Mouse (Mus musculus) activated CD4-positive, CD25-positive, alpha-beta regulatory T cell, adult 4 months (primary cell): ENCODE results near the gene Atp8a1. TPM values are rescaled to one million over a fixed set of nuclear protein-coding genes. Genes with fewer than 3 reads are reported as not detected.

ENCODE experiments used
- ATAC-seq: one replicate; pipeline ENCODE4 v1.8.0; 2017
- polyA plus RNA-seq, 2 experiments: library from polyadenylated mRNA; unstranded; fragments of 100-300 nt; shearing (Covaris generic); gene quantifications; one replicate each; pipeline ENCODE4 v1.2.1; 2017

Atp8a1 gene
- polyA plus RNA-seq, 2 experiments from 2014 or later, result 7.2 to 9.1 TPM

GRCm38 (mm10) chr5:67670158-67670557 is 177.1 kb downstream of the Atp8a1 start:
- ATAC-seq, result no peak

GRCm38 (mm10) chr5:67669436-67669896 is 177.8 kb downstream of the Atp8a1 start:
- no peak for ATAC-seq

- ATAC-seq, result no peak
These were observed 184.5 kb downstream of the Atp8a1 start for GRCm38 (mm10) chr5:67662715-67663114.

- ATAC-seq, result no peak
These were observed 187.4 kb downstream of the Atp8a1 start for GRCm38 (mm10) chr5:67659864-67660263.

- no peak for ATAC-seq
These were observed 190.4 kb downstream of the Atp8a1 start for GRCm38 (mm10) chr5:67656821-67657259.

- no peak for ATAC-seq
These were observed 191.3 kb downstream of the Atp8a1 start for GRCm38 (mm10) chr5:67655696-67656519.

- no peak for ATAC-seq
These were observed 192.7 kb downstream of the Atp8a1 start for GRCm38 (mm10) chr5:67654572-67654971.

GRCm38 (mm10) chr5:67653543-67653942 is 193.7 kb downstream of the Atp8a1 start:
- ATAC-seq, result no peak

- ATAC-seq, result no peak
These were observed 194.8 kb downstream of the Atp8a1 start for GRCm38 (mm10) chr5:67652468-67652867.

- no peak for ATAC-seq
These were observed 197.2 kb downstream of the Atp8a1 start for GRCm38 (mm10) chr5:67650021-67650420.

- no peak for ATAC-seq
These were observed 198.1 kb downstream of the Atp8a1 start for GRCm38 (mm10) chr5:67649156-67649555.

- no peak for ATAC-seq
These were observed 199.7 kb downstream of the Atp8a1 start for GRCm38 (mm10) chr5:67647568-67647967.

- no peak for ATAC-seq
These were observed 200.3 kb downstream of the Atp8a1 start for GRCm38 (mm10) chr5:67646756-67647529.

- no peak for ATAC-seq
These were observed 203.5 kb downstream of the Atp8a1 start for GRCm38 (mm10) chr5:67643537-67644255.

- no peak for ATAC-seq
These were observed 205.7 kb downstream of the Atp8a1 start for GRCm38 (mm10) chr5:67641406-67642120.

GRCm38 (mm10) chr5:67640596-67641312 is 206.5 kb downstream of the Atp8a1 start:
- no peak for ATAC-seq

GRCm38 (mm10) chr5:67634339-67634738 is 212.9 kb downstream of the Atp8a1 start:
- ATAC-seq, result no peak

GRCm38 (mm10) chr5:67633831-67634268 is 213.4 kb downstream of the Atp8a1 start:
- no peak for ATAC-seq

- no peak for ATAC-seq
These were observed 214.0 kb downstream of the Atp8a1 start for GRCm38 (mm10) chr5:67633138-67633782.

GRCm38 (mm10) chr5:67631261-67631660 is 216.0 kb downstream of the Atp8a1 start:
- no peak for ATAC-seq

GRCm38 (mm10) chr5:67629861-67630260 is 217.4 kb downstream of the Atp8a1 start:
- no peak for ATAC-seq
